Mouse (Mus musculus): ENCODE measurements around the gene Cyb561d1.

Gene Cyb561d1

DNA sequence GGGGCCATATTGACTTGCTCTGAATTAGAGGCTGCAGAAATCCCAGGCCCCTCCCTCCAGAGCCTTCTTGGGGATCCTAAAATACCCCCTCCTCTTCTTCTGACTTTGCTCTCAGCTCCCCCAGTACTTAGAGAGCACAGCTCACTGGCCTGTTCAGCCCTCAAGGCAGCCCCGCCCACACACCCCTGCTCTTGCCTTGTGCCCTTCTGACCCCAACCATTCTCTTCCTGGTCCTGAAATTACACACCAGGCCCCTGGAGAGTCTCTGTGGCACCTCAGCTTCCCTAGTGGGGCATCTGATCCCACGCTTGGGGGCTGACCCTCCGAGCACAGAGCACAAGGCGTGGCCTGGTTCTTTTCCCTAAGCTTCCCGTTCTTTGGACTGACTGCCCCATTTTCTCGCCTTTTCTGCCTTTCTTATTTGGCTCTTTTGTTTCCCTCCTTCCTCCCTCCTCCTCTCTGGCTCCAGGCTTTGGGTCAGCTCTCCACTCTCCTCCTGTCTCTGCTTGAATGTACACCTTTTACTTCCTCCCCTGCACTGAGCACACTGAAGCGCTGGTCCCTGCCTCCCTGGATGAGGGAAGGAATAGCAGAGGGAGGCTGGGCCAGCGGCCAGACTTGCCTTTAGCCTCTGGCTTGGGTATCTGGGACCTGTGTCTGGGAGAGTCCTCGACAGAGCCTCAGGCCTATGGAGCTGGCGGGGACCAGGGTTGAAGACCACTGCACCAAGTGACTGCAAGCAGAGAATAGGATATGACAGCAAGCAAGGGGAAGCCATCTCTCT lies 35.3 kb downstream of the Cyb561d1 start:
- DNase-seq: no peak

DNA sequence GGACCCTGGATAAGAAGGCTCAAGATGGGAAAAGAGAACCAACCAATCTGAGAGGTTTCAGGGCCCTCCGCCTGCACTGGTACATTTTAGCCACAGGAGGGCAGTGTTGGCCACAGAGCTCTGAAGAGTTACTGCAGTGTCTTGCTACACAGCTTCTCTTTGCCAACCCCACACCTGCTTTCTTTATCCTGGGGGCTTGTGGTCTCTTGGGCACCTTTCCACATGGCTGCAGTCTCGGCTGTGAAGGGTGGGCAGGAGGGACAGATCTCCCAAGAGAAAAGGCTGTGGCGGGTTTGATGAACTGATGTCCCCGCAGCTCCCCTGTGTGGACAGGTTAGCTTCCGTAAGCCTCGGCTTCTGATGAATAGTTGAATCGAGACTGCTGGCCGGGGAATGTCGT lies 36.2 kb downstream of the Cyb561d1 start:
- peak; percentile 66 for DNase-seq

DNA sequence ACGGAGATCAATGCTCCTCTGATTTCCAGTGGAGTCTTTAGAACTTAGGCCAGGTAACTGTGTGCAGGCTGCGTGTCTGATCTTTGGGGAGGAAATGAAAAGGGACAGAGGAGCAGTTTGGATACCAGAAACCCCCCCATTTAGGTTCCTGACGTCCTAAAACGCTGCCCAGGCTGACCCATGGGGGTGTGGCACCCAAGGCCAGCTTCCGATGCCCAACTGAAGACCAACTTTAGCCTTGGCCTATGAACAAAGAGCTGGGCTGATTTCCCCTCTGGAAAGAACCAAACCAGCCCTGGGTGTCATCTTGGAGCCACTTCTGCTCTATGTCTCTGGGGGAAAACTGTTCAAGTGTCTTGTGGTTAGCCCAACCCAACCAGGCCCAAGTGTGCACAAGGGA lies 36.9 kb downstream of the Cyb561d1 start:
- DNase-seq: no peak

DNA sequence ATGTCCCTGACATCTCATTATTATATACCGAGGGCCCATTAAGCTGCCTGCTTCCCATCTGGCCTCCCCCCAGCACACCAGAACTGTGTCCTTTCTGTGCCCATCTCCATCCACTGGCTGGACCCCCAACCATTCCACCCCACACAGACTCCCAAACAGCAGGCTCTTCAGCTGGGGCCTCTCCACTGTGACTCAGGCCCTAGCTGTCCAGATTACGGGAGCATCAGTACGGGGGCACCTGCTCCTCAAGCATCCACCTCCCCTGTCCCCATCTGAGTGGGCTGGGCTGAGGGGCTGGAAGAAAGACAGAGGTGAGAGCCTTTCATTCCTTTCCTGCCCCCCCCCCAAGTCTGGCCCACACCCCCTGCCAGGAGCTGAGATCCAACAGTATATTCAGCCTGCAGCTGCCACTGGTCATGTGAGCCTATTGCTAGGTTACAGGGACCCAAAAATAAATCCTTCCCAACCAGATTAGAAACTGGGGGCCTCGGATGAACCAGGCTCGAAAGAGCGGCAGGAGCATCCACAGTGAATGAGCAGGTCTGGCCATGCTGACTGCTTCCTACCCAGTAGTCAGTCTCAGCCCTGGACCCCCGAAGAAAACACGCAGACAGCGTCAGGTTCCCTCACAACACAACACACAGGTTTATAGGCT lies 42.5 kb downstream of the Cyb561d1 start:
- DNase-seq: peak; percentile 87

DNA sequence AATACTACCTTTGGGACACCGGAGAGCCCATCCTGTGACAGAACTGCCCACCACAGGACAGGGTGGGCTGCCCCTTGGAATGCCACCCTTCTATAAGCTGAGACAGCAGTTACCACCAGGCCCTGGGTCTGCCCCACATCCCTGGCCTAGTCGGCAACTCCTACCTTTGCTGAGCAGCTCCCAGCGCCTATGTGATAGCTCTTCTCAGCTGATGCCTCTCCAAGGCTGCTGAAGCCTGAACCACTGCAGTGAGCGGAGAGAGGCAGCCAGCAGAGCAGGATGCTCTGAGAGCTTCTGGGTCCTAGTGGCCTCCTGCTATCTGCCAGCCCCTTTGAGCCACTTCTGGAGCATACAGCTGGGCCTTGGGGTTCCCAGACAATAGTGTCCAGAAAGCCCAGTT lies 46.4 kb downstream of the Cyb561d1 start, which contains the start of gene Gpr61:
Gene Gpr61, minus strand, starts transcription at position 227 of the 400 bp plus-strand sequence.
- DNase-seq: peak; percentile 81

DNA sequence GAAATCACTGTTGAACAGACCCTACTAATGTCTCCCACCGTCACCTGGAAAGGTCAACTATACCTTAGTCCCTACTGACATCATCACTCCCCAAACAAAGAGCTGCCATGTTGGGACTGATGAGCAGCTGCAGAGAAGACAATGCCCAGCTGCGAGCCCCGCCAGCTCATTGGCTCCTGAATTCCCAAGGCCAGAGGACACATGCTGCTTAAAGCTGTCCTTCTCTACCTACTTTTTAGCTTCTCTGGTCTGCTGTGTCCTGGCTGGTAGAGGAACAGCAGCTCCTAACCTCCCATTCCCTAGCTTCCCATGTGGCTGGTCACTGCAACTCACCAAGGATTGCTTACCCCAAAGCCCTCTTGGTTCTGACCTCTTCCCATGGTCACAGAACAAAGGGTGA lies 48.7 kb downstream of the Cyb561d1 start:
- no peak for DNase-seq

DNA sequence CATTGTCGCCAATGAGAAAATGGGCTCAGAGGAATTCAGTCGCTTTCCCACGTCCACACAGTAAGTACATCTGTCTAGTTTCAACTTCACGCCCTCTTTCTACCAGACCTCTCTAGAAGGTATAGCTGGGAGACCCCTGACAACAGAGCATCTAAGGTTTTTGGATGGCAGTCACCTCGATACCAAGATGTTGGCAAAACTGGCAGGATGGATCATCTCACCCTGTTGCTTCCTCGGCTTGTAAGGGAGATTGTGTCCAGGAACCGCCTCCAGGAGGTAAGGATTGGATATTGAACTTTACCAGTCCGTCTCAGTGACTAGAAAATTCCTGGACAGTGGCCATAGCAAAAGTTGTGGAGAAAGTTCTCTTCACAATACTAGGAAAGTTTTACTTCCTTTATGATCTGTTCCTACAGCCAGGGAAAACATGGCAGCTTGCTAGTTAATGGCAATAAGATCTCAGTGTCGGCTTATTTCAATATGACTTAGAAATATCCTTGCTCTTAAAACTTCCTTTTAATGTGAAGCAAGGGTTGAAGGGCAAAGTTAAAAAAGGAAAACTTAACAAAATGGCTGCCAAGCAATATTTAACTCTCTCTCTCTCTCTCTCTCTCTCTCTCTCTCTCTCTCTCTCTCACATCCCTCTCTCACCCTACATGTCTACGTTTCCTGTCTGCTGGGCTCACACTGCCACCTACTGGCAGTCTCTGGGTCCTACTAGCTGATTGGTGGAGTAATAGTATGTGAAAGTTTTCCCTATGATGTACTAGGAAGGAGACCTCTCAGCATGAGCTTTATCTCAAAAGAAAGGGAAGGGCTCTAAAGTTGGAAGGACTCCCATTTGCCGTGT lies 53.4 kb downstream of the Cyb561d1 start:
- peak; percentile 88 for DNase-seq

DNA sequence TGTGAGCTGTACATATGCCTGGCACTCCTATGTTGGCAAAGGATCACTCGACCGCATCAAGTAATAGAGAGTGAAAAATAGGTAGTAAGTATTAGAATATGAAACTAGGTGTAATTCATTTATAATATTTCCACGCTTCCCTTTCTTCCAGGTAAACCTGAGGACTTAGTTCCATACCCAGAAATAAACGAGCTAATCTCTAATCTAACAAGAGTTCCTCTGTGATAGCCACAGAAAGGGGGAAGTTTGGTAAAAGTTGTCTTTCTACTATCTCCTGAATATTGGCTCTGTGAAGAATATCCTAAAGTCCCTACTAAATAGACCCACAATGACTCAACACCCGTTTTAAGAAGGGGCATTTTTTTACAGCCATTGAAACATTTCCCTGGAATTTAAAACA lies 54.3 kb downstream of the Cyb561d1 start:
- DNase-seq: no peak

Measured in layer of hippocampus, adult 9-11 months (tissue).